Mouse (Mus musculus): ENCODE measurements around the gene Atl1.

Atl1 gene

GRCm38 (mm10) chr12:69892371-69893251 is at the start of gene Atl1, which contains the start of gene Map4k5:
Gene Atl1 (plus strand): TSS chr12:69892614.
Gene Map4k5 (minus strand): TSS chr12:69893200.
- peak; percentile 81 for DNase-seq (ENCODE audit: low spot score)

DNA sequence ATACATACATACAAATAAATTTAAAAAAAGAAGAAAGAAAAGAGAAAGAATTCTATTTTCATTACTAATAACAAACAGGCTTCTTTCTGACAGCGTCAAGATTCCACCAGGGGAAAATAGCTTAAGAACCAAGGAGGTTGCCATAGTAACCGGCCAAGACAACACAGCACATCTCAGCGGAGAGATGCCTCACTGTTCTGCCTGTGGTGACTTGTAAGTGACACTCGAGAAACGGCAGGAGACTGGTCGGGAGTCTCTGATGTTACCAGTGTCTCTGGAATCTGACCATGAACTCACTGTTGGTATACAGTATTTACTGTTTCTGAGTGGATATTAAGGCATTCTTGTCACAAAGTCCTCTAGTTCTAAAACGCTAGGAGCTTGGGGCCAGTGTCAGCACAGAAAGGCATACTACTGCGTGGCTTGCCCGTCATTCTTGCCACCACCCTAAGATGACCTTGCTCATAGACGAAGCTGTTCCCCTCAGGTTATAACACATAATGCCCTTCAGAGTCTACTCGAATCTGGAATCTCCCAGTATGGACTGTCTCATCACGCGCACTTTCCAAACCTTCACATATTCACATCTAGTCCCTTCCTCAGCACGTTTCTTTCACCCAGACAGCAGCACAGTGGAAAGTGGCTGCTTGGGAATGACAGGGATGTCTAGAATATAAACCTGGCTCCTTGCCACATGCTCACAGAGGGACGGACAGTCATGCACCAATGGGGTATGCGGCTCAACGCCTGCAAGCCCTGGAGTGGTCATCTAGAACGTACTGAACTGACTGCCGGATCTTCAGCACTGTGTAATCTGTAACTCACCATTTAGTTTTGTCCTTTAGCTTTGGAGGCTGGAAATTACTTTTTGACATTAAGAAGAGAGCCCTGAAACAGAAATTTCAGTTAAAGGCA is 48.6 kb upstream of the Atl1 start:
- DNase-seq (ENCODE audit: low spot score) = no peak

DNA sequence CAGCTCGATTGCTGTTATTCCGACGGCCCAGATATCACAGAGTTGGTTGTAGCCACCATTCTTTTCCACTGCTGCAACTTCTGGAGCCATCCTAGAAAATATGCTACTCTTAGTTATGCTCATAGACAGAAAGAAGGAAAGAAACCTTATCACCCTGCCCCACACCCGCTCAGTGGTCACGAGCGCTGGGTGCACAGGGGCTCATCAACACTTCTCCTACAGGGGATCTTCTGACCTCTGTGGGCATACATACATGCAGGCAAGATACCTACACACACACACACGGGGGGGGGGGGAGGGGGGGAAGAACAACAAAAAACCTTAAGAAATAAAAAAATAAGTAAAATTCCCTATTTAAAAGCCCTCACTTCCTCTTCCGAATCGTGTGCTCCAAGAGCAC is 46.7 kb upstream of the Atl1 start:
- no peak for DNase-seq (ENCODE audit: low spot score)

DNA sequence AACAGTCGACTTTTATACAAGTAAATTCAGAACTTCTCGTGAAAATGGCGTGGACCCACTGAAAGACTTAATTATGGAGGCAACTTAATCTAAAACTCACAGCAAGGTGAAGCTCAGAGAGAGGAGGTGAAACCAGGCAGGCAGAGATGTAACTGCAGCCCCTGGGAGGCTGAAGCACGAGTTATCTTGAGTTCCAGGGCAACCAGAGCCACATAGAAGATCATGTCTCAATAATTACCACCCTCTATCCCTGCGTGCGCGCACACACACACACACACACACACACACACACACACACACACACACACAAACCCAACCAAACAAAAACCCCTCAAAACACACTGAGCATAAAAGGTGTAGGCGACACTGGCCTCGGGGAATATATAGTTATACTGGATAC is 45.9 kb upstream of the Atl1 start:
- no peak for DNase-seq (ENCODE audit: low spot score)

GRCm38 (mm10) chr12:69848083-69848878 is 44.1 kb upstream of the Atl1 start:
- no peak for DNase-seq (ENCODE audit: low spot score)

DNA sequence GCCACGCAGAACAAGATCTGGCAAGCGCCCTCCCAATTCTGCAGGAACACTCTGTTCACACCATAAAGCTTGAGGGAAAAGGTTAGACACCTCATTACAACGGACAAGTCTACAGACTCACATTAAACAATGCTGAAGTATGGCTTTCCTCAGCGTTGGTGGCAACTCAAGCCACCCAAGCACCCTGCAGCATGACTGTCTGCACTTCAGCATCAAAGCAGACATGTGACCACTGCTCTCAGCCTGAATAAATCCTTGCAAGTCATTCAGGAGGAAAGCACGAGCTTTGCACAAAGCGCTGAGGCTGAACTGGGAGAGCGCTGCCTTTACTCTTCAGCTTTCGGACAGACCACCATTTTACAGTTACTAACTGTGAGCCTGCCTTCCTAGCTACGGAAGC is 40.1 kb upstream of the Atl1 start:
- DNase-seq (ENCODE audit: low spot score) = no peak

GRCm38 (mm10) chr12:69853387-69853786 is 39.0 kb upstream of the Atl1 start:
- DNase-seq (ENCODE audit: low spot score) = no peak

GRCm38 (mm10) chr12:69853942-69854341 is 38.5 kb upstream of the Atl1 start:
- DNase-seq (ENCODE audit: low spot score) = no peak

DNA sequence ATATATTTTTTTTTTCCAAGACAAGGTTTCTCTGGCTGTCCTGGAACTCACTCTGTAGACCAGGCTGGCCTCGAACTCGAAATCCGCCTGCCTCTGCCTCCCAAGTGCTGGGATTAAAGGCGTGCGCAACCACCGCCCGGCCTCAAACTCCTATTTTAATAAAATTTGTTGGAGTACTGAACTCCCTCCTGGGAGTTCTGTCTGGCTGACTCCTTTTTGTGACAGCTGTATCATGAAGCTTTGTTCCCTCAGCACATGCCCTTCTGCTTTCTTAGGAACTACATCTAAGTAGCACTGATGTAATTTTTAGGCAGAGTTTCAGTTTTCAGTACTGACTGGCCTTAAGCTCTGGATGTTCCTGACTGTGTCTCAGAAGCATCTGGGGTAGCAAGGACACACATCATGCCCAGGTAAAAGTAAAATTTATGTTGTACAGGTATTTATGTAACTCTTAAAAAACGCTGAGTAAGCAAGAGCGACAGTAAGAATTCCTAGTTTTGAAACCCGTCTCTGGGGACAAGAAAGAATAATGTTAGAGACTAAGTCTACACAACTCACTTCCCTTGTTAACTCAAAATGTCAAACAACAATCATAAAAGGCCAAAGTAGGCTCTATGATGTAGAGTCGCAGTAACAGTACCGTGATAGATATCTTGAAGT is 36.6 kb upstream of the Atl1 start:
- DNase-seq (ENCODE audit: low spot score) = no peak

- DNase-seq (ENCODE audit: low spot score) = no peak
Observed at GRCm38 (mm10) chr12:69856398-69856797, 36.0 kb upstream of the Atl1 start.

DNA sequence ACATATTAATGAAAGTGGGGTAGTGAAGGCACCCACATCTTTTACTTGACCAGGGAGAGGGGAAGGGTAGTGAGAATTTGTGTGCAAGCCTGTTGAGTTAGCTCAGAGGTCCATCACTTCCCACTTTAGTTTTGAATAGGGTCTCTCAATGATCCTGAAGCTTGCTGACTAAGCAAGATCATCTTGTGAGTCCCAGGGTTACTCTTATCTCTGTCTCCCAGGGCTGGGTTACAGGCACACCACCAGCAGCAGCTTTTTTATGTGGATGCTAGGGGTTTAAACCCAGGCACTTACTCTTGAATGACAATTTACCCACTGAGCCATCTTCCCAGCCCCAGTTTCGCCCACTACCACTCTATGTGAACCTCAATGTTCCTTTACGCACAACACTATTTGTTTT is 34.8 kb upstream of the Atl1 start:
- DNase-seq (ENCODE audit: low spot score) = peak; percentile 52

DNA sequence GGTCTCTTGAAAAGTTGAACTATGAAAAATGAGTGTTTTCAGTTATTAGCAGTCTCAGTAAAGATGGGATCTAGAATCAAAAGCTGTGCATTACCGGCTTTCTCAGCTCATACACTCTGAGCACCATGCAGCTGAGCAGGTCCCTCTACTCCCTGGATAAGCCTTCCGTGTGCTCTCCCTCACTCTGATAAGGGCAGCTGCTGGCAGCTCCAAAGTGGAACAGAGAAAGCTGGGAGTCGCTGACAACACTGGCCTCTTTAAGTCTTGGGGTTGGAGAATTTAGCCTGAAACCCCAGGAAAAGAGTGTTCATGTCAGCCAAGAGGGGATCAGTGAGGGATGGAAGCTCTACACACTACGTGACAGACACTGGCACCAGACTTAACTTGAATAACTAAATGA is 33.6 kb upstream of the Atl1 start:
- peak; percentile 52 for DNase-seq (ENCODE audit: low spot score)

DNA sequence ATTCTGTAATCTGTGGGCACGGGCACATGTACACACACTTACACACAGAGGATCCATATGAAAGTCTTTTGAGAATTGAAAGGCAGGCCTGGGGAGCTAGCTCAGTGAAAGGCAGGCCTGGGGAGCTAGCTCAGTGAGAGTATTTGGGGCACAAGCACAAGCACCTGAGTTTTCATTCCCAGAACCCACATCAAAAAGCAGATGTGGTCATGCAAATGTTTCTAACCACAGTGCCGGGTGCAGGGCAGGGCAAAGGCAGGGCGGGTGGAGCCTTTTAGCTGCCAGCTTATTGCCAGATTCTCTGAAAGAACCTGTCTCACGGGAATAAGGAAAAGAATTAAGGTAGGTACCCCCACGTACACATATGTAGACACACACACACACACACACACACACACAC is 28.9 kb upstream of the Atl1 start:
- no peak for DNase-seq (ENCODE audit: low spot score)

GRCm38 (mm10) chr12:69864164-69864692 is 28.2 kb upstream of the Atl1 start:
- no peak for DNase-seq (ENCODE audit: low spot score)

DNA sequence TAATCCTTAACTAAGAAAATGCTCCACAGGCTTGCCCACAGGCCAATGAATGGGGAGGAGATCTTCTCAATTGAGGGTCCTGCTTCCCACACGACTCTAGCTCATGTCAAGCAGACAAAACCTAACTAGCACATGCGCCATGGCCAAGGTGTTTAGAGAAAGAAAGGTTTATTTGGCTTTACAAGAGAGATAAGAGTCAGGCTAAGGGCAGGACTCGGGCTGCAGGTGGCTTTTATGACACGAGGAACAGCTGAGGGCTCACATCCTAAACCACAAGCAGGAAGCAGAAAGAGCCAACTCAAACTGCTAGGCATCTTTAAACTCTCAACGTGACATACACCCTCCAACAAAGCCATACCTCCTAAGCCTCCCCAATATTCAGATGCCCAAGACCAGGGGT is 25.1 kb upstream of the Atl1 start:
- DNase-seq (ENCODE audit: low spot score) = no peak

GRCm38 (mm10) chr12:69871632-69872031 is 20.8 kb upstream of the Atl1 start:
- DNase-seq (ENCODE audit: low spot score) = no peak

- DNase-seq (ENCODE audit: low spot score) = no peak
Observed at GRCm38 (mm10) chr12:69877842-69878363, 14.5 kb upstream of the Atl1 start.

DNA sequence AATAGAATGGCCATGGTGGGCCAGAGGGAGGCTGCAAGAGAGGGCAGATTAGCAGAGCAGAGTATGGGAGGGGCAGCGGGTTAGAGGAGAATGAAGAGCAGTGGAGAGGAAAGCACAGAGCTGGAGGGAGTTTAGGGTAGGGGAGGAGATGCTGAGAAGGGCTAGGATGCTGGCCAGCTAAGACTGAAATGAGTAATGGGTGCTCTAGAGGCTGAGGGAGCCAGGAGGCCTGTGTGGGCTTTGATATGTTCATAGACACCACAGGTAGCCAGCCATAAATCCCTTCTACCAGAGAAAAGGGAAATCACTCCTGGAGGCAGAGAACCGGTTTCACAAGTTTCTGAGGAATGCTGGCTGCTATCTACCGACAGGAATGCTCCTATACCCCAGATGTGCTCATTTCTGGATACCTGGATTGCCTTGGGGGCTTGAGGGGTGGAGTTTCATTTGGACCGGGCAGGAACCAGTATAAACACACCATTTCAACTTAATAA is 13.2 kb upstream of the Atl1 start:
- DNase-seq (ENCODE audit: low spot score) = no peak

DNA sequence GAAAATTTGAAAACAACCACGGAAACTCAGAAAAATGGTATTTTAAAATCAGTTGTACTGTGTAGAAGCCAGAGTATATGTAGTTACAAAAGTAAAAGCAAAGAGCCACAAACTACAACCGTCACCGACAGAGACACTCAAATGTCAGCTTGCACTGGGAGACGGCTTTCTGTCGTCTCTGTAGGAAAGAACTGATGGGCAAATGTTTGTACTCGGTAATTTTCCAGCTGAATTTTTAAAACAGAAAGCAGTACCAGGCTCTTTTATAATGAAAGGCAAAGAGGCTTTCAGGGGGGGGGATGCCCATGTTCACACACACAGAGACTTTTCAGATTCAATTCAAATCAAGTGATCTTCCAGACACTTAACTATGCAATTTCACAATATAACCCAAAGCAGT is 12.7 kb upstream of the Atl1 start:
- no peak for DNase-seq (ENCODE audit: low spot score)

GRCm38 (mm10) chr12:69881198-69881905 is 11.1 kb upstream of the Atl1 start:
- DNase-seq (ENCODE audit: low spot score) = no peak
